ENCODE assay signal across 23 mouse cellular contexts in genomic region chr7:98485508-98485907, GRCm38 (mm10). TPM values are rescaled to one million over a fixed set of nuclear protein-coding genes. Genes with fewer than 3 reads are reported as not detected.
DNase-seq lines count a peak whose midpoint lies in the region; ATAC-seq and TF ChIP-seq lines count a peak whose summit lies in the region.
"Had no signal": no experiment of that assay in that cellular context is flagged by ENCODE, and none has a peak within 500 bp of the region (broad histone marks: within the 10 kb centered on the region; RNA-seq: fewer than 3 reads in every experiment).

No protein-coding gene starts in this region.

- H3K9ac ChIP-seq in heart, embryonic 12.5 days: no peak overlapping the region
- no peak overlapping the region for H3K9ac ChIP-seq in lung, embryonic 14.5 days
- H3K9ac ChIP-seq: embryonic facial prominence, embryonic 15.5 days; hindbrain, embryonic 12.5 days; limb, embryonic 13.5 days; liver, embryonic 15.5 days; midbrain, embryonic 12.5 days had no signal

- no peak overlapping the region for H3K4me3 ChIP-seq in heart, embryonic 12.5 days
- no peak overlapping the region for H3K4me3 ChIP-seq in lung, embryonic 14.5 days (ENCODE audit: low read depth, low read length)
- no peak overlapping the region for H3K4me3 ChIP-seq in myocyte
- H3K4me3 ChIP-seq: embryonic facial prominence, embryonic 15.5 days; hindbrain, embryonic 12.5 days; limb, embryonic 13.5 days; liver, embryonic 15.5 days; midbrain, embryonic 12.5 days had no signal

- ATAC-seq in heart, embryonic 12.5 days (ENCODE audit: insufficient number of reproducible peaks, low FRiP score): no peak
- ATAC-seq in lung, embryonic 14.5 days (ENCODE audit: insufficient read depth): no peak

- peak; percentile 65 to 70 for DNase-seq in heart, adult 18-20 months
- DNase-seq in lung, embryonic 14.5 days: peak; percentile 28
- no peak for DNase-seq in lung, postnatal 10 days
- DNase-seq in adipocyte (ENCODE audit: low spot score): peak; percentile 18
- DNase-seq in spleen, postnatal 36 days (ENCODE audit: low spot score in 2 of 2): no peak
- DNase-seq: cerebellum, postnatal 14 days; embryo, embryonic 11 days; kidney, adult 9 months; lung, postnatal 36 days had no signal

- no peak overlapping the region for H3ac ChIP-seq in myocyte (ENCODE audit: control insufficient read depth, insufficient read length)

- H3K27me3 ChIP-seq in heart, embryonic 12.5 days (replicated peaks): peaks cover 10% of the 10 kb centered on the region
- H3K27me3 ChIP-seq in lung, embryonic 14.5 days (ENCODE audit: insufficient read depth, low read length): no peaks in the 10 kb centered on the region
- H3K27me3 ChIP-seq in myocyte (ENCODE audit: control insufficient read depth, insufficient read depth, insufficient read length): no peaks in the 10 kb centered on the region

- no peak for TF ChIP-seq POLR2A in myocyte (IDR thresholded peaks at IDR 0.05; ENCODE audit: insufficient read length, low read depth)

- peaks cover 48% of the 10 kb centered on the region for H3K4me1 ChIP-seq in heart, embryonic 12.5 days (replicated peaks)
- peaks cover 28% of the 10 kb centered on the region for H3K4me1 ChIP-seq in lung, embryonic 14.5 days (ENCODE audit: insufficient read depth)

- H3K9me3 ChIP-seq in heart, embryonic 12.5 days (replicated peaks): no peaks in the 10 kb centered on the region
- no peaks in the 10 kb centered on the region for H3K9me3 ChIP-seq in lung, embryonic 14.5 days (ENCODE audit: low read depth, low read length)
- H3K9me3 ChIP-seq: embryonic facial prominence, embryonic 15.5 days; hindbrain, embryonic 12.5 days; limb, embryonic 13.5 days; liver, embryonic 15.5 days; midbrain, embryonic 12.5 days had no signal

- no peak overlapping the region for H3K27ac ChIP-seq in heart, embryonic 12.5 days (ENCODE audit: poor library complexity, severe bottlenecking)
- H3K27ac ChIP-seq in lung, embryonic 14.5 days (ENCODE audit: low read depth): no peak overlapping the region
- H3K27ac ChIP-seq: embryonic facial prominence, embryonic 15.5 days; hindbrain, embryonic 12.5 days; limb, embryonic 13.5 days; liver, embryonic 15.5 days; midbrain, embryonic 12.5 days had no signal

- no peaks in the 10 kb centered on the region for H3K79me2 ChIP-seq in myocyte (ENCODE audit: control insufficient read depth, insufficient read depth)

- WGBS in heart, embryonic 12.5 days: 54% methylated on average over 4 of the region's 4 CpGs
- 63% methylated on average over 4 of the region's 4 CpGs for WGBS in lung, embryonic 14.5 days

- no peaks in the 10 kb centered on the region for H3K36me3 ChIP-seq in heart, embryonic 12.5 days
- no peaks in the 10 kb centered on the region for H3K36me3 ChIP-seq in lung, embryonic 14.5 days (ENCODE audit: insufficient read depth)
- no peaks in the 10 kb centered on the region for H3K36me3 ChIP-seq in myocyte (ENCODE audit: control insufficient read depth, insufficient read depth)
- H3K36me3 ChIP-seq: embryonic facial prominence, embryonic 15.5 days; hindbrain, embryonic 12.5 days; limb, embryonic 13.5 days; liver, embryonic 15.5 days; midbrain, embryonic 12.5 days had no signal

- TF ChIP-seq CTCF in lung, embryonic 14.5 days (IDR thresholded peaks at IDR 0.05; ENCODE audit: low read depth): no peak

- no peak overlapping the region for H3K4me2 ChIP-seq in heart, embryonic 12.5 days
- no peak overlapping the region for H3K4me2 ChIP-seq in lung, embryonic 14.5 days
- H3K4me2 ChIP-seq in myocyte (ENCODE audit: low read depth): peak overlapping the region; percentile 58
- H3K4me2 ChIP-seq: embryonic facial prominence, embryonic 15.5 days; hindbrain, embryonic 12.5 days; limb, embryonic 13.5 days; liver, embryonic 15.5 days; midbrain, embryonic 12.5 days had no signal

TF ChIP-seq in myocyte, 11 proteins besides CTCF, POLR2A, EP300 and RAD21:
- no peak for TF ChIP-seq REST (IDR thresholded peaks at IDR 0.05; ENCODE audit: insufficient read depth, insufficient read length)
- no peak for TF ChIP-seq POLR2AphosphoS2 (IDR thresholded peaks at IDR 0.05; ENCODE audit: insufficient read length, low read depth)
- TF ChIP-seq MYOD1 (IDR thresholded peaks at IDR 0.05; ENCODE audit: control insufficient read depth in 1 of 3, insufficient read length in 2 of 3, low read depth in 2 of 3): no peak
- TF ChIP-seq MAX (IDR thresholded peaks at IDR 0.05; ENCODE audit: low read depth): no peak

RNA-seq across cellular contexts. Expression of gene Lrrc32, which starts 3.6 kb away (rescaled TPM):
- 1 to 10 TPM; 7.5 to 8.0 TPM for total RNA-seq in heart, adult 18-20 months (2021)
- polyA plus RNA-seq in heart, embryonic 12.5 days (2016; fragmentation: Nextera tagmentation; extraction: Ambion mirVana): 7.5 TPM in 2 replicates
- polyA plus RNA-seq in lung, embryonic 14.5 days (2014; fragmentation: Nextera tagmentation; extraction: Ambion mirVana): 7.2 and 7.3 TPM in 2 replicates
- 0.22 TPM for polyA plus RNA-seq in myocyte (2012; fragmentation: generic; extraction: Trizol)

RNA-seq across cellular contexts. Expression of gene Gucy2d, which starts 45.3 kb away (rescaled TPM):
- under 1 TPM in 1 of 2 experiments, not detected in 1; 0.07 TPM for total RNA-seq in heart, adult 18-20 months (2021)
- polyA plus RNA-seq in heart, embryonic 12.5 days (2016; fragmentation: Nextera tagmentation; extraction: Ambion mirVana): not detected in 2 replicates
- not detected in 2 replicates for polyA plus RNA-seq in lung, embryonic 14.5 days (2014; fragmentation: Nextera tagmentation; extraction: Ambion mirVana)
- polyA plus RNA-seq in myocyte (2012; fragmentation: generic; extraction: Trizol): not detected
- total RNA-seq: adrenal gland, adult 18-20 months; ES-E14 had no signal
- polyA plus RNA-seq: embryonic facial prominence, embryonic 15.5 days; forebrain, embryonic 11.5 days; frontal cortex, adult 2 months; gonadal fat pad, adult 2 months; intestine, embryonic 14.5 days; limb, embryonic 13.5 days; liver, embryonic 15.5 days; midbrain, embryonic 12.5 days; thymus, postnatal 0 days had no signal

Comparison
In these comparisons a context has a peak if more than half of its experiments do, and no peak if none do; other contexts are left out.
1. DNase-seq: peak in heart, adult 18-20 months (2 of 2), lung, embryonic 14.5 days (single experiment) and adipocyte (single experiment); none in lung, postnatal 10 days (single experiment) and spleen, postnatal 36 days (0 of 2).